Mouse (Mus musculus): ENCODE data around the gene Olfr1054. TPM values are rescaled to one million over a fixed set of nuclear protein-coding genes. Genes with fewer than 3 reads are reported as not detected.
"Not testable (repeated sequence)": the region's sequence is repeated elsewhere in the genome, so short reads cannot be mapped to it uniquely, and the experiment has no call there.

Gene Olfr1054
- not detected in 2 replicates for polyA plus RNA-seq (2012; rRNA removed)

DNA sequence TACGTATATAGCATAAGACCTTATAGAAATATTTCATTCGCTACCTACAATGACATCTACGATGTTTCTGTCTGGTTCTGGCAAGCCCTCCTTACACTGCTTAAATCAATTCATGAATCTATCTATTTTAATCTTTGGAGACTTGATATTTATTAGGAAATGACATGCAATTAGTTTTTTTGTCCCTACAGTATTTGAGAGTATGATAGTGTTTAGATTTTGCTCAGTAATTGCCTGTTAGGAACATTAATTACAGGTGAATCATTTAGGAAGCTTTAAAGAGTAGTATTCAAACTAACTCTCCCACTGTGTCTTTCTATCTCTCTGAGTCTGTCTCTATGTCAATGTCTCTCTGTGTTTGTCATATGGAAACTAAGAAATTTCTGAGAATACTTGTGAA, at the start of gene Olfr1054:
TSS of gene Olfr1054 (minus strand) at position 101 of the 400 bp plus-strand sequence.
- DNase-seq (ENCODE audit: low read depth, low spot score), result no peak
- 80% methylated on average over 3 of the region's 3 CpGs for WGBS

DNA sequence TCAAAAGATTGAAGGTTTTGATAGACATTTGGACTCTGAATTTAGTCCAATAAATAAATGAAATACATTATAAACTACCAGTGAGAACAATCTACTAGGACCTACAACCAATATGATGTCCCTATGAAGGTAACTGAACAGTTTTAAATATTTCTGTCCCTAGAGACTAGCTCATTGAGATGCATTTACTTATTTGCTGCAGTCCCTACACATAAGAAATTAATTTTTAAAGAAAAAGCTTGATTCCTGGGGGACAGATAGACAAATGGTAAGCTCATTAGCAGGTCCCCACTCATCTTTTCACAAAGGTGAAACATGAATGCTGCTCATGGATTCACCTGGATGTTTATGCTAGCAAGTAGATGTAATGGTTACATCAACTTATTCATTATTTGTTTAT, 43.1 kb upstream of the Olfr1054 start, which contains the start of gene Olfr1057:
TSS of gene Olfr1057 (minus strand) at position 101 of the 400 bp plus-strand sequence.
- no peak for DNase-seq (ENCODE audit: low read depth, low spot score)

DNA sequence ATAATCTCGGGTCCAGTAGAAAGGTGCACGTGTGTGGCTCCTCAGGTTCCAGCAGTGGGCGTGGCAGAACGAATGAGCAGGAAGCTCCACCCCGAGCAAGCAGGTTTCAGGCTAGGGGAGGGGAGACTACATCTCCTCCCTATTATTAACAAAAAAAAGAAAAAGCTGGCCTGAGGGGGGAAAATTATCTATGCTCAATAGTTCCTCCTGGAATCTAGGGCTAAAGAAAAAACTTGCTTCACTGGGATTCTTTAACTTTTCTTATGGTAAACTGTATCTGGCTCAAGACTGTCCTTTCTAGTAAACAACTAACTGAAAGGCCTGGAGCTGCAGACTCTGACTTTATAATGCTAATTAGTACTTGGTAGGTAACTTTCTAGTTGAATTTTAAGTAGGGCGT, 31.1 kb upstream of the Olfr1054 start:
- DNase-seq (ENCODE audit: low read depth, low spot score), result not testable (repeated sequence)
- WGBS, result no CpG with 5 or more reads among the region's 6 CpGs

DNA sequence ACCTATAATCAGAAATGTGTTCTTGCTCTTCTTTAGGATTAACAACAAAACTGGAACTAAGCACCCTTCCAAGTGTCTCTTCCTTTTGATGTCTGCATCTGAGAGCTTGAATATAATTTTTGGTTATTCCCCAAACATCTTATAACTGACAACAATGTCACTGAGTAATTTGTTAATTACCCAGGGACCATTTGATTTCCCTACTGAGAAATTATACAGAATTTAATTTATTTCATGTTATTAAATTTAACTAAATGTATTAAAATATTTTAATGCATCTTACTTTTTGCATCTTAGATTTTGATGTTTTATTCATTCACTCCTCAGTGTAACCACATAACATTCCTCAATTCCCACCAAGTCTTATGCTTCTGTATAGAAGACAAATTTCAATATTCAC, 27.1 kb upstream of the Olfr1054 start, which contains the start of gene Olfr1056:
TSS of gene Olfr1056 (minus strand) at position 101 of the 400 bp plus-strand sequence.
- DNase-seq (ENCODE audit: low read depth, low spot score), result no peak

DNA sequence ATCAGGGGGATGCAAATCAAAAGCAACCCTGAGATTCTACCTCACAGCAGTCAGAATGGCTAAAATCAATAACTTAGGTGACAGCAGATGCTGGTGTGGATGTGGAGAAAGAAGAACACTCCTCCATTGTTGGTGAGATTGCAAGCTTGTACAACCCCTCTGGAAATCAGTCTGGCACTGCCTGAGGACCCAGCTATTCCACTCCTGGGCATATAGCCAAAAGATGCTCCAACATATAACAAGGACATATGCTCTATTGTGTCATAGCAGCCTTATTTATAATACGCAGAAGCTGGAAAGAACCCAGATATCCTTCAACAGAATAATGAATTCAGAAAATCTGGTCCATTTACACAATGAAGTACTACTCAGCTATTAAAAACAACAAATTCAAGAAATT, 16.5 kb upstream of the Olfr1054 start:
- DNase-seq (ENCODE audit: low read depth, low spot score), result not testable (repeated sequence)

DNA sequence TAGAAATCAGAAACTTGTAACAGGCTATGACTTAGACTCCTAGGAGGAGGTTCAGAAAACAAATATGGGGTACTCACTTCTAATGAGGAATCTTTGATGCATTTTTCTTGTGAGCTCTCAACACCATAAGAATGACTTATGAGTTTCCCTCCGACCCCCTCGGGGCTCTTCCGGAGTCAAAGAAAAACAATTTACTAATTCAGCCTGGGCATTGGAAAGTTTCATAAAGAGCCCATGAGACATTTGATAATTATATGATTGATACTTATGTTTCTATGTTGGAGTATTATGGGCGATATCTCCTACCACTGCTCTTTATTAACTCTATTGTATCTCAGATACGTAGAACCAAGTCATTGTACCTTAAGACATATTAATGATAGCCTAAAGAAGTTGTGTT, 15.0 kb upstream of the Olfr1054 start, which contains the start of gene Olfr1055:
TSS of gene Olfr1055 (minus strand) at position 101 of the 400 bp plus-strand sequence.
- 91% methylated on average over 5 of the region's 5 CpGs for WGBS
- DNase-seq (ENCODE audit: low read depth, low spot score), result no peak

More for the DNA sequence above, 16.5 kb upstream of the Olfr1054 start:
- 81% methylated on average over 1 of the region's 1 CpGs for WGBS

DNA sequence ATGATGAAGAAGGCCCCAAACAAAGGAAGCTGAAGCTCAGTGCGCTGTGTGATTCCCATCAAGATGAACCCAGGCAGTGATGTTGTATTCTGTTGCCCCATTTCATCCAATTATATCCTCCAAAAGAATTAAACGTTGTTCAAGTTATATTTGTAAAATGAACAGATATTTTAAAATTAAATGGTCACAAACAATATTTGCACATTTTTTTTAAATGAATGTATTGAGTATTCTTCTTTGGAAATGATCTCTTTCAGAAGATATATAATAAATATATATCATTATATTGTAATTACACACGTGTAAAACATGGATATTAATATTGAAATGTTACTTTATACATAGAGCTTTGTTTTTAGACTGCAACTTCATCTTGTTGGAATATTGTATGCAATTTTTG, 20.0 kb downstream of the Olfr1054 start, which contains the start of gene Olfr1053:
TSS of gene Olfr1053 (minus strand) at position 101 of the 400 bp plus-strand sequence.
- WGBS, result 57% methylated on average over 3 of the region's 3 CpGs
- DNase-seq (ENCODE audit: low read depth, low spot score), result no peak

DNA sequence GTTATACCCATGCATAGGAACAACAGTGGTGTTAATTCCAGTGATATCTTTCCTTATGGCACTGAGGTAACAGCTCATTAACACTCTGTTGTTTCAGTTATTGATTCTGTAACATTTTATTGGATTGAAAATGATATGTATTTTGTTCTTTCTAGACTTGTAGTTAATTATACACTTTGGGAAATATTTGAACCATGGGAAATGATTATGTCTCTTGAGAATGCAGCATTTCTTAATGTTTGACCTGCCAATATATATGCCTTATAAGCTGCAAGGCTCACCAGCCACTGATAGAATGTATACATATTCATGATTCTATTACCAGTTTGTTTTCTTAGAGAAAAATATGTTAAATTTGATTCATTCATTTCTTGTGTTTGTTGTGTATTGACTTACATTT, 43.1 kb downstream of the Olfr1054 start, which contains the start of gene Olfr1052:
TSS of gene Olfr1052 (plus strand) at position 301 of the 400 bp plus-strand sequence.
- no peak for DNase-seq (ENCODE audit: low read depth, low spot score)

Other genes with a start within 250 kb of the Olfr1054 start
- not detected in 2 replicates for gene Olfr1037, start 248.0 kb downstream of the Olfr1054 start, polyA plus RNA-seq (2012; rRNA removed)
- not detected in 2 replicates for gene Olfr1039, start 199.5 kb downstream of the Olfr1054 start, polyA plus RNA-seq (2012; rRNA removed)
- not detected in 2 replicates for gene Olfr1040, start 188.7 kb downstream of the Olfr1054 start, polyA plus RNA-seq (2012; rRNA removed)
- not detected in 2 replicates for gene Olfr1042, start 173.6 kb downstream of the Olfr1054 start, polyA plus RNA-seq (2012; rRNA removed)
- gene Olfr1043, start 167.9 kb downstream of the Olfr1054 start, polyA plus RNA-seq (2012; rRNA removed), result not detected in 2 replicates
- gene Olfr1044, start 157.6 kb downstream of the Olfr1054 start, polyA plus RNA-seq (2012; rRNA removed), result not detected in 2 replicates
- gene Olfr52, start 149.8 kb downstream of the Olfr1054 start, polyA plus RNA-seq (2012; rRNA removed), result not detected in 2 replicates
- not detected in 2 replicates for gene Olfr1045, start 132.4 kb downstream of the Olfr1054 start, polyA plus RNA-seq (2012; rRNA removed)
- not detected in 2 replicates for gene Olfr1046, start 116.1 kb downstream of the Olfr1054 start, polyA plus RNA-seq (2012; rRNA removed)
- not detected in 2 replicates for gene Olfr1047, start 104.0 kb downstream of the Olfr1054 start, polyA plus RNA-seq (2012; rRNA removed)
- gene Olfr1048, start 95.1 kb downstream of the Olfr1054 start, polyA plus RNA-seq (2012; rRNA removed), result not detected in 2 replicates
- gene Olfr1049, start 77.1 kb downstream of the Olfr1054 start, polyA plus RNA-seq (2012; rRNA removed), result not detected in 2 replicates
- gene Olfr1051, start 56.3 kb downstream of the Olfr1054 start, polyA plus RNA-seq (2012; rRNA removed), result not detected in 2 replicates
- not detected in 2 replicates for gene Olfr1052, start 43.0 kb downstream of the Olfr1054 start, polyA plus RNA-seq (2012; rRNA removed)
- not detected in 2 replicates for gene Olfr1053, start 20.1 kb downstream of the Olfr1054 start, polyA plus RNA-seq (2012; rRNA removed)
- not detected in 2 replicates for gene Olfr1055, start 14.9 kb upstream of the Olfr1054 start, polyA plus RNA-seq (2012; rRNA removed)
- not detected in 2 replicates for gene Olfr1056, start 27.0 kb upstream of the Olfr1054 start, polyA plus RNA-seq (2012; rRNA removed)
- gene Olfr1057, start 43.0 kb upstream of the Olfr1054 start, polyA plus RNA-seq (2012; rRNA removed), result not detected in 2 replicates
- gene Olfr1058, start 53.1 kb upstream of the Olfr1054 start, polyA plus RNA-seq (2012; rRNA removed), result not detected in 2 replicates
- not detected in 2 replicates for gene Olfr1061, start 78.6 kb upstream of the Olfr1054 start, polyA plus RNA-seq (2012; rRNA removed)
- not detected in 2 replicates for gene Olfr1062, start 91.3 kb upstream of the Olfr1054 start, polyA plus RNA-seq (2012; rRNA removed)
- not detected in 2 replicates for gene Olfr1065, start 115.2 kb upstream of the Olfr1054 start, polyA plus RNA-seq (2012; rRNA removed)
- not detected in 2 replicates for gene Olfr1066, start 120.8 kb upstream of the Olfr1054 start, polyA plus RNA-seq (2012; rRNA removed)
- not detected in 2 replicates for gene Olfr228, start 152.0 kb upstream of the Olfr1054 start, polyA plus RNA-seq (2012; rRNA removed)
- not detected in 2 replicates for gene Olfr1076, start 173.0 kb upstream of the Olfr1054 start, polyA plus RNA-seq (2012; rRNA removed)
- gene Olfr1079, start 207.0 kb upstream of the Olfr1054 start, polyA plus RNA-seq (2012; rRNA removed), result not detected in 2 replicates
- not detected in 2 replicates for gene Olfr1080, start 222.8 kb upstream of the Olfr1054 start, polyA plus RNA-seq (2012; rRNA removed)

Measured in large intestine, adult 2 months (tissue).